Mouse (Mus musculus) forebrain, embryonic 16.5 days (tissue): ENCODE results near the gene Usp3. TPM values are rescaled to one million over a fixed set of nuclear protein-coding genes. Genes with fewer than 3 reads are reported as not detected.
A peak's percentile ranks its signal among the peaks of the same experiment; 100 is the strongest.

Source experiments
- ATAC-seq: fragments of 200-750 bp; cut with Nextera tagmentation; 2 replicates; pipeline ENCODE4 v1.8.0; 2017; ENCODE audit warnings: mild to moderate bottlenecking, moderate library complexity
- H3K27ac ChIP-seq: fragments of 300-500 bp; sonication (generic); 2 replicates; pipeline ENCODE4 v1.5.1; 2014; ENCODE audit warnings: low read length, control low read depth
- H3K27me3 ChIP-seq: fragments of 300-500 bp; sonication (generic); replicated peaks from 2 replicates; pipeline ENCODE4 v1.6.1; 2014; ENCODE audit warnings: low read length; ENCODE audit not compliant: control insufficient read depth, insufficient read depth
- H3K36me3 ChIP-seq: fragments of 300-500 bp; sonication (generic); 2 replicates; pipeline ENCODE4 v1.6.1; 2014; ENCODE audit not compliant: control insufficient read depth, insufficient read depth
- H3K4me1 ChIP-seq: fragments of 300-500 bp; sonication (generic); replicated peaks from 2 replicates; pipeline ENCODE4 v1.6.1; 2014; ENCODE audit warnings: low read length; ENCODE audit not compliant: control insufficient read depth, insufficient read depth
- H3K4me2 ChIP-seq: fragments of 300-500 bp; sonication (generic); 2 replicates; pipeline ENCODE4 v1.6.1; 2014; ENCODE audit warnings: mild to moderate bottlenecking, low read length, control low read depth
- H3K4me3 ChIP-seq: fragments of 300-500 bp; sonication (generic); replicated peaks from 2 replicates; pipeline ENCODE4 v1.5.1; 2014; ENCODE audit warnings: mild to moderate bottlenecking, low read length, control low read depth
- H3K9ac ChIP-seq: fragments of 300-500 bp; sonication (generic); replicated peaks from 2 replicates; pipeline ENCODE4 v1.6.1; 2014; ENCODE audit warnings: low read depth, low read length, control low read depth
- H3K9me3 ChIP-seq: fragments of 300-500 bp; sonication (generic); 2 replicates; pipeline ENCODE4 v1.6.1; 2016; ENCODE audit warnings: low read length; ENCODE audit not compliant: control insufficient read depth
- WGBS: fragments of 180-500 bp; shearing (Covaris S2); extraction: QIAGEN DNeasy Blood & Tissue Kit; methylation state at CpG from one replicate; pipeline ENCODE4 v1.1.7; 2014; 5-methylcytosine and 5-hydroxymethylcytosine counted together
- polyA plus RNA-seq: library from polyadenylated mRNA; unstranded; fragments of >200 nt; fragmentation: Nextera tagmentation; extraction: Ambion mirVana; gene quantifications from 2 replicates; pipeline ENCODE4 v1.2.1, GENCODE M21; 2015

Usp3 gene
- polyA plus RNA-seq, 1 experiment from 2014 or later: 93.0 TPM

GRCm38 (mm10) chr9:66597076-66597475 is 4.1 kb upstream of the Usp3 start:
- no peak for ATAC-seq
- H3K9ac ChIP-seq: no peak overlapping the region
- H3K27me3 ChIP-seq: no peaks in the 10 kb centered on the region
- no peak overlapping the region for H3K4me3 ChIP-seq
- no peaks in the 10 kb centered on the region for H3K9me3 ChIP-seq
- H3K4me2 ChIP-seq: no peak overlapping the region
- H3K36me3 ChIP-seq: no peaks in the 10 kb centered on the region
- peaks cover 8% of the 10 kb centered on the region for H3K4me1 ChIP-seq
- H3K27ac ChIP-seq: no peak overlapping the region
- WGBS: 32% methylated on average over 6 of the region's 6 CpGs

DNA sequence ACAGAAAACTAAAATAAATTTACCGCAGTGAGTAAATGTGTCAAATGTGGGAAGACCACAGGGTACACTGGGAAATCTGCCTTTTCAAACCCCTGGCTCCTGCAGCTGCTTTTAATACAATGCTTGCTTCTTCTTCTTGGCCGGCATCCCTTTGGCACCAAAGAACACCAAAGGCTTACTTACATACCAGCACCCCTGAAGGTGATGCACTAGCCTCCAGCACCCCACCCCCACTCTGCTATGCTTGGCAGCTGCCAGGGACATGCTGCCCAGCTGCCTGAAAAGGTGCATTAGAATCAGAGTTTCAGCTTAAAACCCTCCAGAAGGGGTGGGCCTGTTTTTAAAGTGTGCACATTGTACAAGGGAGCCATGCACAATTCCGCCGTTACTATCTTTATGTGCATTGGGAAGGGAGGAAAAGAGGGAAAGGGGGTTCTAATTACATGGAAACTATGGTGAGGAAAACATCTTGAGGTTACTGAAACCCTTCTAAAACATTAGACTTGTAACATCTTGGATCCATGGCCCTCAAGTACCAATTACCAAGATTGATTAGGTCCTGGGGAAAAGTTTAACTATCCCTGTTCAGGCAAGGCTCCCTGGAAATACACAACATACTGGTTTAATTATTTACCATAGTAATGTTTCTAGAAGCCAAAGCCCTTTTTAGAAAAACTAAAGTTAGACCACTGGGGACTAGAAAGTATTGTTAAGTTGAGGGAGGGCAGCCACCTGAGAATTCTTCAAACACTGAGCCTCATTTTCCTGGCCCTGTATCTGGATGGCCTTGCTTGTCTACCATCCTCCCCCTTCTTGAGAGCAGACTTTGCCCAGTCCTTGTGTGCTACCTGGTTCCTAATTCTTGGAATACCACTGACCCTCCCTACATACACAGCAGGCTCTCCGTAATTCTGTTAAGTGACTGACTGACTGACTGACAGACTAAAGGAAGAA is 3.1 kb upstream of the Usp3 start:
- 33% methylated on average over 5 of the region's 5 CpGs for WGBS
- no peak overlapping the region for H3K9ac ChIP-seq
- no peaks in the 10 kb centered on the region for H3K27me3 ChIP-seq
- H3K27ac ChIP-seq: no peak overlapping the region
- ATAC-seq: no peak
- no peaks in the 10 kb centered on the region for H3K36me3 ChIP-seq
- no peak overlapping the region for H3K4me2 ChIP-seq
- peaks cover 13% of the 10 kb centered on the region for H3K4me1 ChIP-seq
- H3K9me3 ChIP-seq: no peaks in the 10 kb centered on the region
- no peak overlapping the region for H3K4me3 ChIP-seq

- ATAC-seq: no peak
- Histone ChIP-seq H3K9ac (no peak overlapping the region), H3K9me3 (no peaks in the 10 kb centered on the region), H3K36me3 (no peaks in the 10 kb centered on the region), H3K4me3 (no peak overlapping the region), H3K4me1 (peaks cover 26% of the 10 kb centered on the region), H3K27me3 (no peaks in the 10 kb centered on the region), H3K4me2 (no peak overlapping the region; the same call in 1 of the 2 replicates), H3K27ac (no peak overlapping the region)
- 57% methylated on average over 3 of the region's 3 CpGs for WGBS
Observed at GRCm38 (mm10) chr9:66594061-66594460, 1.1 kb upstream of the Usp3 start.

GRCm38 (mm10) chr9:66593613-66593969 is 649 bp upstream of the Usp3 start:
- Histone ChIP-seq H3K9me3 (no peaks in the 10 kb centered on the region), H3K27ac (peak overlapping the region; percentile 61), H3K4me2 (peak overlapping the region; percentile 72), H3K27me3 (no peaks in the 10 kb centered on the region), H3K36me3 (no peaks in the 10 kb centered on the region), H3K9ac (peak overlapping the region; percentile 47), H3K4me1 (peaks cover 28% of the 10 kb centered on the region), H3K4me3 (peak overlapping the region; percentile 70)
- WGBS: 2% methylated on average over 12 of the region's 12 CpGs
- no peak for ATAC-seq

DNA sequence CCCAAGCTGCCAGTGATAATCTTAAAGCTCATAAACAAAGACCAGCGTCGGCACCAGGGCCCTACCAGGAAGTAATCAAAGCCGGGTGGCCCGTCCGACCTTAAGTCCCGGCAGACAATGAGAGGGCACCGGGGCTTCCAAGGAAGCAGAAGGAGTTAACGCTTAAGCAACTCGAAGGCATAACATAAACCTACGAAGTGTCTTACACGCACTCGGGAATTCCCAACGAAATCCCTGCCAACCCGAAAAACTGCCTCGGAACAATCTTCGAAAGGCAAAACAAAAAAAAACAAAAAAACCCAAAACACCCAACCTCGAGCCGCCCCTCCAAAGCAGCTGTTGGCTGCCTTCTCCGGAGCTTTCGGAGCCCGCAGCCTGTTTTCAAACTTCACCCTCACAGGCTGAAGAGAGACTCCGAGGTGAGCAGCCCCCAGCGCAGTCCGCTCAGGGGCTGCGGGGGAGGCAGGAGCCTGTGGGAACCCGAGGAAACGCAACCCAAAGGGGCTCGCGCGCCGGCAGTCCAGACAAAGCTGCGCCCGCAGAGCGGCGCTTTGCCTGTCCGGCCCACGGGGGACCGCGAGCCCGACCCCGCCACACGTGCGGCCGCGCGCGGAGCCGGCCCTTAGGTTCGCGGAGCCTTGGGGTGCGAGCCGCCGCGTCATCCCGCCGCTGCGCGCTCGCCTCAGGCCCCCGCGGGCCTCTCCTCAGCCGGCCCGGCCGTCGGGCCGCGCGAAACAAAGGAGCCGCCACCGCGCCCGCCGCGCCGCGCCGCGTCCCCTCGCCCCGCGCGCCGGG is 894 bp downstream of the Usp3 start:
- H3K4me1 ChIP-seq: peaks cover 33% of the 10 kb centered on the region
- no peaks in the 10 kb centered on the region for H3K27me3 ChIP-seq
- H3K9ac ChIP-seq: peak overlapping the region; percentile 97
- ATAC-seq: peak; percentile 68
- peak overlapping the region; percentile 70 for H3K4me3 ChIP-seq
- under 1% methylated on average over 48 of the region's 83 CpGs for WGBS
- H3K4me2 ChIP-seq: peak overlapping the region; percentile 57
- no peaks in the 10 kb centered on the region for H3K36me3 ChIP-seq
- H3K27ac ChIP-seq: peak overlapping the region; percentile 93
- no peaks in the 10 kb centered on the region for H3K9me3 ChIP-seq

GRCm38 (mm10) chr9:66590051-66590450 is 2.9 kb downstream of the Usp3 start:
- no peak overlapping the region for H3K27ac ChIP-seq
- H3K27me3 ChIP-seq: no peaks in the 10 kb centered on the region
- no peaks in the 10 kb centered on the region for H3K9me3 ChIP-seq
- H3K4me1 ChIP-seq: peaks cover 37% of the 10 kb centered on the region
- H3K9ac ChIP-seq: no peak overlapping the region
- H3K4me2 ChIP-seq: peak overlapping the region; percentile 30
- H3K4me3 ChIP-seq: peak overlapping the region; percentile 2; the same call in 1 of the 2 replicates
- no peaks in the 10 kb centered on the region for H3K36me3 ChIP-seq
- no peak for ATAC-seq
- WGBS: 25% methylated on average over 2 of the region's 2 CpGs

DNA sequence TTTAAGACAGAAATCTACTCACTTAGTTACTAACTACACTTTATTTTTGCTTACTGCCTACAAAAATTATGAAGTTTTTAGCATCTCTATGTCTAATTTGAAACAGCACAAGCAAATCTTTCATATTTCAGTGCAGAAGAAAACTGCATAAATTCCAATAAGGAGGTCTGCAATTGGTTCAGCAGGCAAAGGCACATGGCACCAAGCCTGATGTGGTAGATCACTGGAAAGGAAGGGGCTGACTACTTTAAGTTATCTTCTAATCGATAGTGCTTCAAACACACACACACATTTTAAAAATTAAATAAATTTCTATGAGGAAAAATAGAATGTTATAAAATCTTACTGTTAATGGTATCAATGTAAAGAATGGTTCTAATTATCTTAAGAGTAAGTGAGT is 5.9 kb downstream of the Usp3 start:
- Histone ChIP-seq H3K9me3 (no peaks in the 10 kb centered on the region), H3K27ac (no peak overlapping the region), H3K9ac (no peak overlapping the region), H3K27me3 (no peaks in the 10 kb centered on the region), H3K36me3 (no peaks in the 10 kb centered on the region), H3K4me3 (no peak overlapping the region), H3K4me2 (no peak overlapping the region), H3K4me1 (peaks cover 29% of the 10 kb centered on the region)
- 93% methylated on average over 1 of the region's 1 CpGs for WGBS
- ATAC-seq: no peak

DNA sequence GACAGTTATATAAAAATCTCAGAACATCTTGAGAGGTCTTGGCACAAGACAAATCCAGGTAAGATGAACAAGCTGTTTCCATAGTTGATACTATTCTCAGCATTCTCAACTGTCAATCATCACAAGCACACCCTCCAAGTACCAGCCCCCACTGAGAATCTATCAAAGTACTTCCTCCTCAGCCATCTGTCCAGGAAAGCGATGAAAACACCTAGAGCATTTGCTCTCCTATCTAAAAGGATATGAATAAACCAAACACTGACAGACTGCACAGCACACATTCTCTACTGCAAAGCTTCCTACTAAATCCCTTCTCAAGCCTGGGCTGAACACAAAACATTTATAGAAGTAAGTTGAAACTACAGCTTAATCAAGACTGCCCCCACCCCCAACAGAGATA is 6.4 kb downstream of the Usp3 start:
- Histone ChIP-seq H3K4me3 (no peak overlapping the region), H3K36me3 (no peaks in the 10 kb centered on the region), H3K9ac (no peak overlapping the region), H3K27ac (no peak overlapping the region), H3K4me1 (peaks cover 29% of the 10 kb centered on the region), H3K4me2 (no peak overlapping the region), H3K9me3 (no peaks in the 10 kb centered on the region), H3K27me3 (no peaks in the 10 kb centered on the region)
- WGBS: 46% methylated on average over 1 of the region's 1 CpGs
- ATAC-seq: no peak

- ATAC-seq: no peak
- peaks cover 19% of the 10 kb centered on the region for H3K4me1 ChIP-seq
- no peaks in the 10 kb centered on the region for H3K9me3 ChIP-seq
- no peak overlapping the region for H3K4me2 ChIP-seq
- H3K27me3 ChIP-seq: no peaks in the 10 kb centered on the region
- WGBS: 87% methylated on average over 1 of the region's 1 CpGs
- H3K36me3 ChIP-seq: no peaks in the 10 kb centered on the region
- no peak overlapping the region for H3K4me3 ChIP-seq
- no peak overlapping the region for H3K9ac ChIP-seq
- no peak overlapping the region for H3K27ac ChIP-seq
Observed at GRCm38 (mm10) chr9:66585191-66585590, 7.8 kb downstream of the Usp3 start.
